Mouse (Mus musculus) heart, postnatal 0 days (tissue): ENCODE measurements at regions not wholly inside any gene's neighbourhood (a gene's known extent, or its start where the extent isn't known, plus 50 kb on each side); places are given as distances from the start of the nearest gene placed in this dataset.

Experiments used
- CTCF ChIP-seq: IDR thresholded peaks from 2 replicates; pipeline ENCODE4 v1.5.1; 2016; ENCODE audit warnings: antibody characterized with exemption, control low read depth, low read depth
- EP300 ChIP-seq: IDR thresholded peaks from 2 replicates; pipeline ENCODE4 v1.6.1; 2016; ENCODE audit warnings: antibody characterized with exemption, low read depth

- no peak for TF ChIP-seq CTCF
- no peak for TF ChIP-seq EP300
Measured at GRCm38 (mm10) chr2:48027559-48027958, 786.4 kb upstream of the Acvr2a start.
